Mouse (Mus musculus): Measurements from ENCODE around the gene Tmem179b. TPM values are rescaled to one million over a fixed set of nuclear protein-coding genes. Genes with fewer than 3 reads are reported as not detected.

Tmem179b gene
- polyA plus RNA-seq, 1 experiment, result 18.8 TPM

GRCm38 (mm10) chr19:8815812-8816211 lies 41.5 kb upstream of the Tmem179b start:
- no peak overlapping the region for H3K4me3 ChIP-seq (ENCODE audit: insufficient read depth, low read length)
- H3K4me1 ChIP-seq (ENCODE audit: control insufficient read depth, insufficient read depth, low read length), result peaks cover 3% of the 10 kb centered on the region; the same call in 1 of the 2 replicates
- no peak overlapping the region for H3K27ac ChIP-seq (ENCODE audit: insufficient read depth, low read length)
- TF ChIP-seq CTCF (IDR thresholded peaks at IDR 0.05; ENCODE audit: extremely low read depth, insufficient read depth, low read length) (peak; percentile 11; the same call in 1 of the 2 replicates), POLR2A (IDR thresholded peaks at IDR 0.05; ENCODE audit: extremely low read depth, insufficient read depth, low read length) (no peak)

GRCm38 (mm10) chr19:8806810-8807209 lies 32.5 kb upstream of the Tmem179b start:
- no peak for TF ChIP-seq POLR2A (IDR thresholded peaks at IDR 0.05; ENCODE audit: extremely low read depth, insufficient read depth, low read length)
- no peak for TF ChIP-seq CTCF (IDR thresholded peaks at IDR 0.05; ENCODE audit: extremely low read depth, insufficient read depth, low read length)
- H3K4me1 ChIP-seq (ENCODE audit: control insufficient read depth, insufficient read depth, low read length), result no peaks in the 10 kb centered on the region
- no peak overlapping the region for H3K27ac ChIP-seq (ENCODE audit: insufficient read depth, low read length)
- H3K4me3 ChIP-seq (ENCODE audit: insufficient read depth, low read length), result no peak overlapping the region

- Histone ChIP-seq H3K27ac (ENCODE audit: insufficient read depth, low read length) (no peak overlapping the region), H3K4me3 (ENCODE audit: insufficient read depth, low read length) (no peak overlapping the region)
- TF ChIP-seq POLR2A (IDR thresholded peaks at IDR 0.05; ENCODE audit: extremely low read depth, insufficient read depth, low read length) (no peak), CTCF (IDR thresholded peaks at IDR 0.05; ENCODE audit: extremely low read depth, insufficient read depth, low read length) (no peak)
These were observed 29.8 kb upstream of the Tmem179b start for GRCm38 (mm10) chr19:8803879-8804660.

GRCm38 (mm10) chr19:8803204-8803780 lies 29.0 kb upstream of the Tmem179b start:
- Histone ChIP-seq H3K4me3 (ENCODE audit: insufficient read depth, low read length) (no peak overlapping the region; the same call in 1 of the 2 replicates), H3K4me1 (ENCODE audit: control insufficient read depth, insufficient read depth, low read length) (no peaks in the 10 kb centered on the region), H3K27ac (ENCODE audit: insufficient read depth, low read length) (no peak overlapping the region)
- TF ChIP-seq CTCF (IDR thresholded peaks at IDR 0.05; ENCODE audit: extremely low read depth, insufficient read depth, low read length) (no peak), POLR2A (IDR thresholded peaks at IDR 0.05; ENCODE audit: extremely low read depth, insufficient read depth, low read length) (no peak)

More at GRCm38 (mm10) chr19:8803879-8804660, 29.8 kb upstream of the Tmem179b start:
- no peaks in the 10 kb centered on the region for H3K4me1 ChIP-seq (ENCODE audit: control insufficient read depth, insufficient read depth, low read length)

- Histone ChIP-seq H3K4me1 (ENCODE audit: control insufficient read depth, insufficient read depth, low read length) (no peaks in the 10 kb centered on the region; the same call in 1 of the 2 replicates), H3K27ac (ENCODE audit: insufficient read depth, low read length) (no peak within 1 kb of the TSS), H3K4me3 (ENCODE audit: insufficient read depth, low read length) (peak within 1 kb of the TSS; percentile 47)
- peak; percentile 73 for TF ChIP-seq POLR2A (IDR thresholded peaks at IDR 0.05; ENCODE audit: extremely low read depth, insufficient read depth, low read length)
- TF ChIP-seq CTCF (IDR thresholded peaks at IDR 0.05; ENCODE audit: extremely low read depth, insufficient read depth, low read length), result no peak
These were observed 28.0 kb upstream of the Tmem179b start, which contains the start of gene Zbtb3 for GRCm38 (mm10) chr19:8802130-8802821. Gene Zbtb3, plus strand, starts transcription at chr19:8802555.

GRCm38 (mm10) chr19:8798947-8799315 lies 24.7 kb upstream of the Tmem179b start:
- H3K4me1 ChIP-seq (ENCODE audit: control insufficient read depth, insufficient read depth, low read length), result no peaks in the 10 kb centered on the region; the same call in 1 of the 2 replicates
- TF ChIP-seq POLR2A (IDR thresholded peaks at IDR 0.05; ENCODE audit: extremely low read depth, insufficient read depth, low read length) (no peak), CTCF (IDR thresholded peaks at IDR 0.05; ENCODE audit: extremely low read depth, insufficient read depth, low read length) (no peak)
- no peak overlapping the region for H3K4me3 ChIP-seq (ENCODE audit: insufficient read depth, low read length)
- H3K27ac ChIP-seq (ENCODE audit: insufficient read depth, low read length), result no peak overlapping the region

GRCm38 (mm10) chr19:8798264-8798946 lies 24.1 kb upstream of the Tmem179b start, which contains the start of gene Polr2g:
Gene Polr2g, minus strand, starts transcription at chr19:8798577.
- 0 out of 2 replicates have a peak, but pooled peaks have one; percentile 46 for TF ChIP-seq POLR2A (IDR thresholded peaks at IDR 0.05; ENCODE audit: extremely low read depth, insufficient read depth, low read length)
- no peak for TF ChIP-seq CTCF (IDR thresholded peaks at IDR 0.05; ENCODE audit: extremely low read depth, insufficient read depth, low read length)
- Histone ChIP-seq H3K4me1 (ENCODE audit: control insufficient read depth, insufficient read depth, low read length) (no peaks in the 10 kb centered on the region; the same call in 1 of the 2 replicates), H3K27ac (ENCODE audit: insufficient read depth, low read length) (no peak within 1 kb of the TSS), H3K4me3 (ENCODE audit: insufficient read depth, low read length) (peak within 1 kb of the TSS; percentile 95)

- no peak overlapping the region for H3K4me3 ChIP-seq (ENCODE audit: insufficient read depth, low read length)
- 0 out of 2 replicates have a peak overlapping the region, but pooled peaks have one; percentile 7 for H3K27ac ChIP-seq (ENCODE audit: insufficient read depth, low read length)
- H3K4me1 ChIP-seq (ENCODE audit: control insufficient read depth, insufficient read depth, low read length), result peaks cover 6% of the 10 kb centered on the region; the same call in 1 of the 2 replicates
- TF ChIP-seq POLR2A (IDR thresholded peaks at IDR 0.05; ENCODE audit: extremely low read depth, insufficient read depth, low read length) (no peak), CTCF (IDR thresholded peaks at IDR 0.05; ENCODE audit: extremely low read depth, insufficient read depth, low read length) (no peak)
These were observed 15.9 kb upstream of the Tmem179b start for GRCm38 (mm10) chr19:8790171-8790570.

- H3K4me1 ChIP-seq (ENCODE audit: control insufficient read depth, insufficient read depth, low read length), result peaks cover 6% of the 10 kb centered on the region; the same call in 1 of the 2 replicates
These were observed 14.9 kb upstream of the Tmem179b start for GRCm38 (mm10) chr19:8789171-8789570.

More at GRCm38 (mm10) chr19:8789171-8789570, 14.9 kb upstream of the Tmem179b start:
- TF ChIP-seq CTCF (IDR thresholded peaks at IDR 0.05; ENCODE audit: extremely low read depth, insufficient read depth, low read length), result no peak
- no peak for TF ChIP-seq POLR2A (IDR thresholded peaks at IDR 0.05; ENCODE audit: extremely low read depth, insufficient read depth, low read length)
- Histone ChIP-seq H3K4me3 (ENCODE audit: insufficient read depth, low read length) (no peak overlapping the region), H3K27ac (ENCODE audit: insufficient read depth, low read length) (peak overlapping the region; percentile 32)

Measured in cortical plate, adult 2 months (tissue).